Mouse (Mus musculus) ES-Bruce4 (cell line): ENCODE data around the gene Podn. TPM values are rescaled to one million over a fixed set of nuclear protein-coding genes. Genes with fewer than 3 reads are reported as not detected.

ENCODE experiments used
- H3K27ac ChIP-seq: 2 replicates; pipeline ENCODE4 v1.5.1; 2012; ENCODE audit warnings: low read length, inconsistent platforms; ENCODE audit not compliant: insufficient read depth
- H3K27me3 ChIP-seq: 2 replicates; pipeline ENCODE4 v1.6.1; 2012; ENCODE audit warnings: mild to moderate bottlenecking, low read length, inconsistent platforms; ENCODE audit not compliant: control insufficient read depth, poor library complexity, insufficient read depth, severe bottlenecking
- H3K36me3 ChIP-seq: 2 replicates; pipeline ENCODE4 v1.6.1; 2012; ENCODE audit warnings: inconsistent platforms, mild to moderate bottlenecking, low read length, moderate library complexity; ENCODE audit not compliant: control insufficient read depth, poor library complexity, insufficient read depth, severe bottlenecking
- H3K4me1 ChIP-seq: one replicate; pipeline ENCODE4 v1.8.1; 2011; ENCODE audit warnings: low read length; ENCODE audit not compliant: control insufficient read depth, insufficient read depth
- H3K4me3 ChIP-seq: 2 replicates; pipeline ENCODE4 v1.5.1; 2011; ENCODE audit warnings: low read depth, mild to moderate bottlenecking, low read length
- H3K9ac ChIP-seq: 2 replicates; pipeline ENCODE4 v1.6.1; 2012; ENCODE audit warnings: low read depth, mild to moderate bottlenecking, inconsistent platforms; ENCODE audit not compliant: poor library complexity, severe bottlenecking
- H3K9me3 ChIP-seq: replicated peaks from 2 replicates; pipeline ENCODE4 v1.6.1; 2012; ENCODE audit warnings: mild to moderate bottlenecking, low read length, inconsistent platforms; ENCODE audit not compliant: control insufficient read depth, poor library complexity, insufficient read depth, severe bottlenecking
- CTCF ChIP-seq: IDR thresholded peaks from one replicate; pipeline ENCODE4 v1.8.1; 2011; ENCODE audit warnings: low read depth, low read length
- EP300 ChIP-seq: IDR thresholded peaks from 2 replicates; pipeline ENCODE4 v1.6.1; 2011; ENCODE audit warnings: low read depth, low read length; ENCODE audit not compliant: insufficient read depth
- POLR2A ChIP-seq: IDR thresholded peaks from one replicate; pipeline ENCODE4 v1.8.1; 2011; ENCODE audit warnings: low read length; ENCODE audit not compliant: insufficient read depth
- polyA plus RNA-seq: library from polyadenylated mRNA; stranded (reverse); fragments of >200 nt; gene quantifications from 2 replicates; pipeline ENCODE4 v1.2.4, GENCODE M21; 2011; ENCODE audit warnings: low read depth; ENCODE audit not compliant: missing spikeins, insufficient read depth, insufficient read length

The Podn gene
- polyA plus RNA-seq, 1 experiment, result 3.3 TPM

GRCm38 (mm10) chr4:108117488-108117887 is 21.2 kb upstream of the Podn start:
- H3K9ac ChIP-seq, result peak overlapping the region; percentile 71; the same call in 1 of the 2 replicates
- no peaks in the 10 kb centered on the region for H3K27me3 ChIP-seq
- H3K4me1 ChIP-seq, result no peaks in the 10 kb centered on the region
- H3K9me3 ChIP-seq, result no peaks in the 10 kb centered on the region
- H3K4me3 ChIP-seq, result peak overlapping the region; percentile 29; the same call in 1 of the 2 replicates
- no peaks in the 10 kb centered on the region for H3K36me3 ChIP-seq
- TF ChIP-seq EP300 (no peak), POLR2A (no peak), CTCF (no peak)
- H3K27ac ChIP-seq, result no peak overlapping the region

- Histone ChIP-seq H3K9ac (no peak overlapping the region), H3K4me1 (no peaks in the 10 kb centered on the region), H3K36me3 (peaks cover 6% of the 10 kb centered on the region), H3K4me3 (no peak overlapping the region), H3K27ac (no peak overlapping the region), H3K9me3 (no peaks in the 10 kb centered on the region), H3K27me3 (no peaks in the 10 kb centered on the region)
- TF ChIP-seq POLR2A, result no peak
- no peak for TF ChIP-seq EP300
- TF ChIP-seq CTCF, result no peak
Observed at GRCm38 (mm10) chr4:108116466-108116865, 20.2 kb upstream of the Podn start.

GRCm38 (mm10) chr4:108110706-108111105 is 14.5 kb upstream of the Podn start:
- Histone ChIP-seq H3K4me3 (no peak overlapping the region), H3K9ac (no peak overlapping the region), H3K4me1 (no peaks in the 10 kb centered on the region), H3K36me3 (peaks cover 24% of the 10 kb centered on the region), H3K27ac (no peak overlapping the region), H3K27me3 (no peaks in the 10 kb centered on the region), H3K9me3 (no peaks in the 10 kb centered on the region)
- TF ChIP-seq EP300 (no peak), POLR2A (no peak), CTCF (no peak)

GRCm38 (mm10) chr4:108109728-108110127 is 13.5 kb upstream of the Podn start:
- H3K27ac ChIP-seq, result no peak overlapping the region
- no peak overlapping the region for H3K4me3 ChIP-seq
- H3K36me3 ChIP-seq, result peaks cover 26% of the 10 kb centered on the region
- H3K4me1 ChIP-seq, result no peaks in the 10 kb centered on the region
- no peak for TF ChIP-seq CTCF
- TF ChIP-seq EP300, result no peak
- no peak for TF ChIP-seq POLR2A
- no peak overlapping the region for H3K9ac ChIP-seq
- H3K27me3 ChIP-seq, result no peaks in the 10 kb centered on the region
- H3K9me3 ChIP-seq, result no peaks in the 10 kb centered on the region

GRCm38 (mm10) chr4:108092741-108093397 is 3.4 kb downstream of the Podn start:
- H3K9ac ChIP-seq, result no peak overlapping the region
- no peak overlapping the region for H3K4me3 ChIP-seq
- no peaks in the 10 kb centered on the region for H3K9me3 ChIP-seq
- H3K27ac ChIP-seq, result no peak overlapping the region
- peaks cover 14% of the 10 kb centered on the region for H3K36me3 ChIP-seq
- no peaks in the 10 kb centered on the region for H3K4me1 ChIP-seq
- H3K27me3 ChIP-seq, result no peaks in the 10 kb centered on the region
- TF ChIP-seq POLR2A (no peak), EP300 (no peak), CTCF (no peak)

GRCm38 (mm10) chr4:108083993-108084392 is 12.3 kb downstream of the Podn start:
- Histone ChIP-seq H3K9ac (no peak overlapping the region), H3K9me3 (no peaks in the 10 kb centered on the region), H3K27me3 (no peaks in the 10 kb centered on the region), H3K4me1 (no peaks in the 10 kb centered on the region), H3K4me3 (no peak overlapping the region), H3K36me3 (peaks cover 9% of the 10 kb centered on the region), H3K27ac (no peak overlapping the region)
- TF ChIP-seq POLR2A (no peak), EP300 (no peak), CTCF (no peak)
